Mouse (Mus musculus) hematopoietic stem cell, adult 5-6 weeks (primary cell): ENCODE data around the gene Disp1. TPM values are rescaled to one million over a fixed set of nuclear protein-coding genes. Genes with fewer than 3 reads are reported as not detected.

Experiments used
- ATAC-seq, 2 experiments: fragments of 125-278 bp in 1 of 2; replicated peaks in 1 of 2; 2 replicates each; pipeline ENCODE4 v1.8.0; 2016 to 2017; ENCODE audit warnings: inconsistent platforms in 2 of 2, mild to moderate bottlenecking in 2 of 2, moderate number of reproducible peaks in 2 of 2, low read depth in 1 of 2, moderate TSS enrichment in 1 of 2; ENCODE audit not compliant: low FRiP score in 2 of 2, poor library complexity in 2 of 2, severe bottlenecking in 2 of 2, insufficient read depth in 1 of 2, low TSS enrichment in 1 of 2
- total RNA-seq: library from RNA; stranded (forward); fragments of 172-1452, 232-1000 nt; gene quantifications from 2 replicates; pipeline ENCODE4 v1.2.3, GENCODE M21; 2017

Gene Disp1
- total RNA-seq, 1 experiment from 2014 or later, result 6.9 TPM

DNA sequence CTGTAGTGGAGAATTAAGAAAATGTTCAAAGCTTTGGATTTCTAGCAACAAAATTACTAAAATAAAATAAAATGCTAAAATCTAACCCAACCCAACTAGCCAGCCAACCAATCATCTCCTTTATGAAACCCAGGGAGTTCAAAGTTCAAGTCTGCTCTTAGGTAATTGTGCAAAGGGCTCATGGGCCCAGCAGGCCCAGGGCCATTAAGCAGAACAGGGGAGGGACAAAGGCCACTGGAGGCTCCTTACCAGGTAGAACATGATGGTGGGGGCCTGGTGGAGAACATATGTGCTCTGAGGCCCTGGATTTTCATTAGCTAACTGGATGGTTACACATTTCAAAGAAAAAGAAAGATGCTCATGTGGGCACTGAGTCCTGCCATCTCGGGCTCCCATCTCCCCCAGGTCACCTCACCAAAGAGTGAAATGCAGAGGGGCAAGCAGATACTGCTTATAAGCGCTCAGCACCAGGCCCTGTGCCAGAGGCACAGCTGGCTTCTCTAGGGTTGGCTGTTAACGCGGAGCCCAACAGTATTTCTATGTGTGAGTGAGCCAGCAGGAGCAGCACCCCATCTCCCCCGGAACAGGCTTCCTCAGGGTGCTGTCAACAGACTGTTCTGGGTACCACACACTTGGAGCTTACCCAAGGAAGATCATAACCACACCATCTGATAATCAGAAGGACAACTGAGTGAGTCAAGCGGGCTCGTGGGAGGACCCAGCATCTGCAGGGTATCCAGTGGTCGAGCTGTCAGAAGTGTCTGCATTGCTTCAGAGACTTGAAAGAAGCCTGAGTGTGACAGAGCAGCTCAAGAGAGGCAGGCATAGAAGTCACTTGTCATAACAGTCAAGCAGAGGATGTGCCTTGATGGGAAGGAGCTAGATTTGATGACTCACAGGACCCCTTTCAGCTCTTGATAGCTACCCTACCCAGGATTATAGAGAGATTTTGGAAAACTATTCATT lies 137.0 kb downstream of the Disp1 start:
- no peak for ATAC-seq

- ATAC-seq, result no peak
These were observed 138.9 kb downstream of the Disp1 start for GRCm38 (mm10) chr1:183082436-183082835.

DNA sequence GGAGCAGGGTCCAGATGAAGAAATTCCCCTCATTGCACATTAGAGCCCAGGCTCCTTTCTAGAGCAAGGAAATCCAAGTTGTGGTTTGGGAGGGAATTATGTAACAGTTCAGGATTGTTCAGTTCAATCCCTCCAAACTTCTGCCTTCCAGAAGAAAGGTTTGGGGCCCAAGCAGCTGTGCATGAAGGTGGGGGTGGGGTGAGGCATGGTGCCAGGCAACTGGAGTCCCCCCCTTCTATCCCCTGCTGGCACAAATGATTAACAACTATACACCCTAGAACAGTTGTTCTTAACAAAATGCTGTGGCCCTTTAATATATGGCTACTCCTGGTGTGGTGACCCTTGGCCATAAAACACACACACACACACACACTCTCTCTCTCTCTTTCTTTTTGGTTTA lies 140.2 kb downstream of the Disp1 start:
- ATAC-seq, result no peak

DNA sequence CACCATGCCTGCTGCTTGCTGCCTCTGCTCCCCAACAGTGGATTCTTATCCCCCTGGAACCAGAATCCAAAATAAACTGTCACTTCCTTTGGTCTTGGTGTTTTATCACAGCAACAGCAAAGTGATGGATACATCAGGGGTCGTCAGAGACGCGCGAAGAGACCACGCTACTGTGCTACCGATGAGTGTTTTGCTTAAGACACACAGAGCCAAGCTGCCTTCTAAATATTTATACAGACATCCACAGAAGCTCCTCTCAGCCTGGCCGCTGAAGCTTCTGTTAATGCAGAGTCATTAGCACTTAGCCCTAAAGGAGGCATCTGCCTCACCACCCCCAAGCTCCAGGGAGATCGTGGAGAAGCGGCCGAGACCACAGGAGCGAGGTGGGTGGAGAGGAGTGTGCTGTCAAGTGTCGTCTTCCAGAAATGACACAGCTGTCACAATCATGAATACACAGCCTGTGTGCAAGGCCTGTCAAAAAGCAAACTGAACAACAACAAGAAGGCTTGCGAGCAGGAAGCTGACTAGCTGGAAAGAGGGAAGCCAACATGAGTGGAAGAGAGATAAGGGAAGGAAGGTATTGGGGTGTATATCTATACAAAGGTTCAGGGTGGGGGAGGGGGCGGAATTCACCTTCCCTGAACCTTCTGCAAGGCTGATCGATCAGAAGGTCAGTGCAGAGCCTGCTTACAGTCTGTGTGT lies 146.1 kb downstream of the Disp1 start:
- no peak for ATAC-seq

DNA sequence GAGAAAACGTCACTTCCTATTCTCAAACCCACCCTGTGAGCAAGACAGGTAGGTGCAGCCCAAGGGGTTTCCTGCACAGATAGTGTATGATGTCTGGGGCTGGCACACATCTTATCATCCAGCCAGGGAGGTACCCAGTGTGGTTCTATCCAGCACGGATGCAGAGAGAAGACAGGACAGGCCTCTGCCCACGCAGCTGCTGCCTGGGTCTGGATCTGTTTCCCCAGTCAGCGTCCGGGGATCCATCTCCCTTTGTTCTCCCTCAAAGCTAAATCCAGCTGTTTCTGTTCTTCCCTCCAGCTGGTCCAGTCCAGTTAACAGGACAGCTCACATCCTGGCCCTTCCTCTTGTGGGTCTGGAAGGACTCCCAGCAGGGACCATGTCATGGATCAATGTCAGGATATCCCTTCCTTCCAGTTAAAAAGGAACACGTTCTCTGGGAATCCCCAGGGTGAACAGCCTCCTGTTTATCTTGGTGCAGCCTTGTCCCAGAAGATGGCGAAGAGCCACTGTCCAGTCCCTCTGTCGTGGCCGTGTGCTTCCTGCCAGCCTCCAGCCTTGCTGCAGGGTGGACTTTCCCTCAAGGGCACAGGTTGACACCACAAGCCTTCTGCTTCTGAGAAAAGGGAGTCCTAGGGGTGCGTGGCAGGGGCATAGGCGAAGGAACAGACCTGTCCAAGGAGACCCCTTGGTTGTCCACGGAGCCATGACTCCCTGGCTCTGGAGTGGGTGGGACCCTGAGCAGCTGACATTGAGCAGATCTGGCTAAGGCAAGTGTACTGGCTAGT lies 148.9 kb downstream of the Disp1 start:
- no peak for ATAC-seq

- peak; percentile 56 to 81 for ATAC-seq
These were observed 151.2 kb downstream of the Disp1 start for GRCm38 (mm10) chr1:183069954-183070649.

GRCm38 (mm10) chr1:183067807-183068206 lies 153.5 kb downstream of the Disp1 start:
- no peak for ATAC-seq

- no peak for ATAC-seq
These were observed 154.3 kb downstream of the Disp1 start for GRCm38 (mm10) chr1:183066981-183067380.

- no peak for ATAC-seq
These were observed 160.7 kb downstream of the Disp1 start for GRCm38 (mm10) chr1:183060611-183061010.

GRCm38 (mm10) chr1:183056289-183056655 lies 165.1 kb downstream of the Disp1 start:
- ATAC-seq, result no peak

GRCm38 (mm10) chr1:183055608-183056288 lies 165.6 kb downstream of the Disp1 start:
- no peak for ATAC-seq

GRCm38 (mm10) chr1:183052663-183053062 lies 168.7 kb downstream of the Disp1 start:
- ATAC-seq, result no peak

- ATAC-seq, result no peak
These were observed 172.0 kb downstream of the Disp1 start for GRCm38 (mm10) chr1:183049295-183049694.

- no peak for ATAC-seq
These were observed 173.3 kb downstream of the Disp1 start for GRCm38 (mm10) chr1:183047913-183048523.

DNA sequence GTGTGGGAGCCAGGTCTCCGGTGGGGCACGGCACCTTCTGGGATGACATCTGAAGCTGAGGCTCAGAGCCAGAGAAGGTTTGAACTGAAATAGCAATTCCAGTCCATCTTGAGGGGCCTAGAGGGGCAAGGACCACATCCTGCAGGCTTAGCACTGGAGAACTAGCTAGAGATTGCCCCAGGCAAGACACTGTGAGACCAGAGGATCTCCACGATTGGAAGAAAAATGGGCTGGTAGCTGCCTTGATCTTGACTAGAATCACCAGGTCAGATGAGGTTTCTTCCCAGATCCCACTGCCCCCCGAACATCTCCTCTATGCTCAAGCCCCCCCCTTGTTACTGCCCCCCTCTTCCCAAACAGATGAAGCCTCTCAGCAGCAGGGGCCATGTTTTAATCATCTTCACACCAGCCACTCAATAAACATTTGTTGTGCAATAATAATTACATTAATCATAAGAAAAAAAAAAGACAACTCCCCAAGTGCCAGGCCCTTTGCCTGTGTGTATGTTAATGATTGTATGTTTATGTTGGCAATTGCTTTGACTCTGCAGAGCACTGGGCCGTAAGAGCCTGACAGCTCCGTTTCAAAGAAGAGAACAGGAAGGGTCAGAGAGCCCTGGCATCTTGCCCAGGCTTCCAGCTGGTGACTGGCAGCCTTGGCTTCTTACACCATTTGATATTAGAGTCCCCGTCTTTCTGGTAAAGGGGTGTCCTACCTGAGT lies 174.0 kb downstream of the Disp1 start:
- no peak for ATAC-seq

GRCm38 (mm10) chr1:183046081-183046480 lies 175.2 kb downstream of the Disp1 start:
- no peak for ATAC-seq
